Mouse (Mus musculus) liver, adult 2 months (tissue): ENCODE data around the gene Nfs1. TPM values are rescaled to one million over a fixed set of nuclear protein-coding genes. Genes with fewer than 3 reads are reported as not detected.

ENCODE experiments used
- DNase-seq: peaks from one replicate; pipeline ENCODE4 v3.0.0-alpha.2; 2011; ENCODE audit warnings: low read depth, low spot score; ENCODE audit errors: extremely low read depth
- H3K27ac ChIP-seq: fragments of 200-500 bp; replicated peaks from 2 replicates; pipeline ENCODE4 v1.5.1; 2012; ENCODE audit warnings: low read depth, mild to moderate bottlenecking, control low read depth, inconsistent platforms, low read length; ENCODE audit not compliant: insufficient read depth
- H3K27me3 ChIP-seq: fragments of 200-500 bp; 2 replicates; pipeline ENCODE4 v1.6.1; 2012; ENCODE audit warnings: mild to moderate bottlenecking, moderate library complexity, low read length, inconsistent platforms; ENCODE audit not compliant: control insufficient read depth, insufficient read depth
- H3K36me3 ChIP-seq: fragments of 200-500 bp; 2 replicates; pipeline ENCODE4 v1.6.1; 2012; ENCODE audit warnings: low read length, inconsistent platforms; ENCODE audit not compliant: control insufficient read depth, insufficient read depth
- H3K4me1 ChIP-seq: fragments of 200-500 bp; 2 replicates; pipeline ENCODE4 v1.6.1; 2011; ENCODE audit warnings: low read length; ENCODE audit not compliant: control insufficient read depth, insufficient read depth
- H3K4me3 ChIP-seq: fragments of 200-500 bp; 2 replicates; pipeline ENCODE4 v1.5.1; 2011; ENCODE audit warnings: low read depth, mild to moderate bottlenecking, control low read depth, low read length, moderate library complexity; ENCODE audit not compliant: insufficient read depth
- H3K79me2 ChIP-seq: fragments of 200-500 bp; 2 replicates; pipeline ENCODE4 v1.6.1; 2012; ENCODE audit warnings: inconsistent platforms, mild to moderate bottlenecking, low read length, moderate library complexity; ENCODE audit not compliant: control insufficient read depth, insufficient read depth
- H3K9ac ChIP-seq: fragments of 200-500 bp; 2 replicates; pipeline ENCODE4 v1.6.1; 2012; ENCODE audit warnings: low read depth, mild to moderate bottlenecking, control low read depth, inconsistent platforms, low read length
- CTCF ChIP-seq: fragments of 200-500 bp; IDR thresholded peaks from 2 replicates; pipeline ENCODE4 v1.5.1; 2011; ENCODE audit warnings: low read depth, low read length, control low read depth
- POLR2A ChIP-seq: fragments of 200-500 bp; IDR thresholded peaks from 2 replicates; pipeline ENCODE4 v1.6.1; 2011; ENCODE audit warnings: low read length, control low read depth; ENCODE audit not compliant: insufficient read depth; ENCODE audit errors: extremely low read depth
- WGBS: fragments of 180-500 bp; shearing (Covaris S2); methylation state at CpG from one replicate; pipeline ENCODE4 v1.1.7; 2018; 5-methylcytosine and 5-hydroxymethylcytosine counted together
- polyA plus RNA-seq: library from polyadenylated mRNA; depleted of rRNA; stranded (reverse); fragments of >200 nt; gene quantifications from 2 replicates; pipeline ENCODE4 v1.2.3, GENCODE M21; 2012
- total RNA-seq: library from RNA; depleted of rRNA; stranded (reverse); fragments of >200 nt; gene quantifications from 2 replicates; pipeline ENCODE4 v1.2.3, GENCODE M21; 2014

The Nfs1 gene
- total and polyA plus RNA-seq, 2 experiments: 67.4 to 75.1 TPM

DNA sequence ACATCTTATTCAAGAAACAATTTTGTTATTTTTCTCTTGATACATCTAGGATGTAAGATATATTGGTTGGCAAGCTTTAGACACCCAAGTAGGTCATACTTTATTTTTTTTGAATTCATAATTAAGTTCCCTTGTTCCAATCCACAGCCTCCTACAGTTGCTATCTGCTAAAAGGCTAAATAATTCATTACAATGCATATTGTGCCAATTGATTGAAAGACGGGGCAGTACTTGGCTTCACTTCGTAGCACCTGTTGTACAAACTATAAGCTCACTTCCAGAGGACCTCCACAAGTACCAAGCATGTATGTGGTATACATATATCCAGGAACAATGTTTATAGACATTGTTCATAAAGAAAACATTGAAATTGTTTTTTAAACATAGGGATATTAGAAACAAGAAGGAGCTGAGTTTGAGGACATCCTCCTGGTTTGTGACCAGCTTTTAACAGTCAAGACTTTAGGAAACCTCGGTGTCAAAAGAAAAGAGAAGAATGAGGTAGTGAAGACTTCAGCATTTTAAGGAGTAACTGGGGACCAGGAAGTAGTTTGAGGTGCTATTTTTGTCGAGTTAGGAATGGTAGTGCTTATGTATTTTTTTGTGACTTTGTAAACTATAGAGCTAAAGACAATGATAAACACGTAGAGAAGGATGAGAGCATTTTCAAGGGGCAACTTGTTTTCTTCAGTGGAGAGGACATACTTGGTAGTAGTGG lies 2.4 kb upstream of the Nfs1 start:
- no peak for DNase-seq
- Histone ChIP-seq H3K4me3 (no peak overlapping the region), H3K9ac (no peak overlapping the region), H3K79me2 (no peaks in the 10 kb centered on the region), H3K36me3 (peaks cover 40% of the 10 kb centered on the region), H3K4me1 (peaks cover 4% of the 10 kb centered on the region; the same call in 1 of the 2 replicates), H3K27ac (no peak overlapping the region), H3K27me3 (no peaks in the 10 kb centered on the region)
- 67% methylated on average over 5 of the region's 5 CpGs for WGBS
- TF ChIP-seq CTCF: no peak
- no peak for TF ChIP-seq POLR2A

DNA sequence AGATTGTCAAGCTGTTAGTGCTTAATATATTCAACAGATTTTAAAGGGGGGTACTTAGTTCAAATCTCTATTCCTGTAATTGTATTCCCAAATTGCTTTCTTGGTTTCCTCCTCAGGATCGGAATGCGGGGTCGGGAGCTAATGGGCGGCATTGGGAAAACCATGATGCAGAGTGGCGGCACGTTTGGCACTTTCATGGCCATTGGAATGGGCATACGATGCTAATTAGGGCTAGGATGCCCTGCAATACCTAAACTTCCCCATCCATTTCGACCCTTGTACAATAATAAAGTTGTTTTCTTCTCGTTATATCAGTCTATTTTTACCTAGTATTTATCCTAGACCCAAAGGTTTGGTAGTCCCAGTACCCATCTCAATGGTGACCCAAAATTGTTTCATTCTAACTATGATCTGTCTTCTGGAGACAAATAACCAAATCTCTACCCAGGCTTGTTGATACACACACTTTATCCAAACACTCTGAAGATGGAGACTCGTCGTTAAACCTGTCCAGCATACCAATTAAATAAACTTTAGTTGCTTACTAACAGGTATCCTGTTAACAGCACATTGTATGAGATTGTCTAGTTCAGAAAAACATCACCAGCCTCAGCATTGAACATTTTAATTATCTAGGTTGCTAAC lies 1.6 kb upstream of the Nfs1 start:
- H3K36me3 ChIP-seq: peaks cover 34% of the 10 kb centered on the region
- no peak overlapping the region for H3K4me3 ChIP-seq
- H3K27ac ChIP-seq: no peak overlapping the region
- peaks cover 4% of the 10 kb centered on the region; the same call in 1 of the 2 replicates for H3K4me1 ChIP-seq
- H3K27me3 ChIP-seq: no peaks in the 10 kb centered on the region
- 57% methylated on average over 11 of the region's 11 CpGs for WGBS
- no peaks in the 10 kb centered on the region for H3K79me2 ChIP-seq
- no peak for DNase-seq
- no peak overlapping the region for H3K9ac ChIP-seq
- TF ChIP-seq CTCF (no peak), POLR2A (no peak)

DNA sequence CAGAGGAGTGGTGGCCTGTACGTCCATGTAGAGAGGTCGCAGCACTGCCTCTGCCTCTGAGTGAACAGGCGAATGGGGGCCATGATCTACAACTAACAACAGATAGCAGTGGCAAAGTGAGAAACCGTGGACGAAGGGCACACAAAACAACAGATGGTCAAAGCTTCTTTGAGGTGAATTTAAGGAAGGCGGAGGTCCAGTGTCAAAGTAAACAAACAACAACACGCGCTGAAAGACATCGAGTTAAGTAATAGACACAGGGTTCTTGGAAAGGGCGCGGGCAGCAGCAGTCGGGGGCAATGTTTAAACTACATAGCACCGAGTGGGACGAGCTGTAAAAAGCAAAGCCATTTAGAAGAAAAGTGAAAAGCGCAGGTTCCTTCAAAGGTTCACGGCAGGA lies 619 bp downstream of the Nfs1 start:
- Histone ChIP-seq H3K4me1 (peaks cover 4% of the 10 kb centered on the region; the same call in 1 of the 2 replicates), H3K79me2 (no peaks in the 10 kb centered on the region), H3K4me3 (peak overlapping the region; percentile 70), H3K36me3 (peaks cover 24% of the 10 kb centered on the region), H3K27me3 (no peaks in the 10 kb centered on the region), H3K27ac (peak overlapping the region; percentile 43), H3K9ac (peak overlapping the region; percentile 87)
- WGBS: 3% methylated on average over 16 of the region's 16 CpGs
- TF ChIP-seq CTCF (no peak), POLR2A (no peak)
- DNase-seq: no peak

DNA sequence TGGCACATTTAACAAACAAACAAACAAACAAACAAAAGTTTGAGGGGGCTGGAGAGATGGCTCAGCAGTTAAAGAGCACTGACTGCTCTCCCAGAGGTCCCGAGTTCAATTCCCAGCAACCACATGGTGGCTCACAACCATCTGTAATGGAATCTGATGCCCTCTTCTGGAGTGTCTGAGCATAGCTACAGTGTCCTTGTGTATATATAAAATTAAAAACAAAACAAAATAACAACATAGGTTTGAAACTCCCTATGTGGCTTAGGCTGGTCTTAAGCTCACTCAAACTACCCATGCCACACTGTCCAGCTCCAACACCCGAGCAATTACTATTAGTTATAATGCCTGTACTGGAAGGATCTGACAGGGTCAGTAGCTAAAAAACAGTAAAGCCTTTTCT lies 1.2 kb downstream of the Nfs1 start:
- no peak overlapping the region for H3K9ac ChIP-seq
- no peak overlapping the region; the same call in 1 of the 2 replicates for H3K27ac ChIP-seq
- TF ChIP-seq POLR2A (no peak), CTCF (no peak)
- WGBS: 90% methylated on average over 2 of the region's 2 CpGs
- H3K4me3 ChIP-seq: no peak overlapping the region
- DNase-seq: no peak
- no peaks in the 10 kb centered on the region for H3K27me3 ChIP-seq
- H3K36me3 ChIP-seq: peaks cover 19% of the 10 kb centered on the region
- H3K79me2 ChIP-seq: no peaks in the 10 kb centered on the region
- peaks cover 4% of the 10 kb centered on the region; the same call in 1 of the 2 replicates for H3K4me1 ChIP-seq

DNA sequence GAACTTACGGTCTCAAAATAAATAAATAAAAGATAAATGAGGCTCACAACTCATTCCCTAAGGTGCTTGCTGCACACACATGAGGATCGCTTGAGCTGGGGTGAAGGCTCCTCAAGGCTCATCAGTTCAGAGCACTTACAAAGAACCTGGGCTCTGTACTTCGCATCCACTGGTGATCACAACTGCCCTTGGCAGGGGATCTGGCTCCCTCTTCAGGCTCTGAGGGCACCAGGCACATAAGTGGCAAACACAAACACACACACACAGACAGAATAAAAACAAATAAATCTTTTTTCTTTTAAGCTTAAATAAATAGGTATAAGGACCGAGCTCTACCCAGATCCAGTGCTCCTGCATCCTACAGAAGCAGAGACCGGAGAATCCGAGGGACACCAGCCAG lies 8.3 kb downstream of the Nfs1 start:
- Histone ChIP-seq H3K27ac (no peak overlapping the region), H3K27me3 (no peaks in the 10 kb centered on the region), H3K4me3 (no peak overlapping the region), H3K36me3 (peaks cover 27% of the 10 kb centered on the region), H3K4me1 (no peaks in the 10 kb centered on the region), H3K79me2 (no peaks in the 10 kb centered on the region), H3K9ac (no peak overlapping the region)
- 93% methylated on average over 6 of the region's 6 CpGs for WGBS
- TF ChIP-seq POLR2A: no peak
- TF ChIP-seq CTCF: peak; percentile 55
- DNase-seq: no peak

DNA sequence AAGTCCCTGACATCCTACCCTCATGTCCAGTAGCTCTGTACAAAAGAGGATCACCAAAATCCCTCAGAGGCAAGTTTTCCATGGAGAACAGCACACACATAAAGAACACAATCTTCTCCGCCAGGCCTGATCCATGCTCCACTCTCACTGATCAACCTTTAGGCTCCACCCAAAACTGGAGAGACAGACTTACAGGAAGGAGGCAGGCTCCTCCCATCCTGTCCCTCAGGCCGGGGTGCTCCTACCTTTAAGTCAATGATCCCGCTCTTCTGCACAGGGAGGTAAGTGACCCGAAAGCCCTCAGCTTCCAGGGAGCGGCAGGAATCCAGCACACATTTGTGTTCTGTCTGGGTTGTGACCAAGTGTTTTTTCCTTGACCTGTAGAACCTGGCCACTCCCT lies 9.8 kb downstream of the Nfs1 start:
- WGBS: 89% methylated on average over 5 of the region's 5 CpGs
- Histone ChIP-seq H3K36me3 (peaks cover 26% of the 10 kb centered on the region), H3K79me2 (no peaks in the 10 kb centered on the region), H3K9ac (no peak overlapping the region), H3K4me1 (no peaks in the 10 kb centered on the region), H3K4me3 (no peak overlapping the region), H3K27me3 (no peaks in the 10 kb centered on the region), H3K27ac (no peak overlapping the region)
- TF ChIP-seq CTCF: no peak
- no peak for TF ChIP-seq POLR2A
- no peak for DNase-seq
